Mouse (Mus musculus) right cerebral cortex, postnatal 10 days (tissue): Measurements from ENCODE around the gene Dnmt3b.
A peak's percentile ranks its signal among the peaks of the same experiment; 100 is the strongest.

Experiments
- DNase-seq, 2 experiments: peaks; one replicate each; pipeline ENCODE4 v3.0.0; 2021; ENCODE audit warnings: low spot score in 2 of 2

The Dnmt3b gene

GRCm38 (mm10) chr2:153649298-153650013, at the start of gene Dnmt3b:
Dnmt3b (plus strand) TSS chr2:153649450.
- peak; percentile 58 to 68 for DNase-seq

GRCm38 (mm10) chr2:153600021-153600666, 49.1 kb upstream of the Dnmt3b start:
- peak; percentile 67 to 69 for DNase-seq

GRCm38 (mm10) chr2:153600667-153601648, 48.3 kb upstream of the Dnmt3b start:
- peak; percentile 63 to 65 for DNase-seq

GRCm38 (mm10) chr2:153603724-153604123, 45.5 kb upstream of the Dnmt3b start:
- no peak for DNase-seq

GRCm38 (mm10) chr2:153606421-153606820, 42.8 kb upstream of the Dnmt3b start:
- DNase-seq: no peak

GRCm38 (mm10) chr2:153607870-153608515, 41.3 kb upstream of the Dnmt3b start:
- peak; percentile 68 to 71 for DNase-seq

GRCm38 (mm10) chr2:153609058-153609457, 40.2 kb upstream of the Dnmt3b start:
- no peak for DNase-seq

- peak; percentile 89 to 91 for DNase-seq
Measured at GRCm38 (mm10) chr2:153609548-153609947, 39.7 kb upstream of the Dnmt3b start.

GRCm38 (mm10) chr2:153610426-153611240, 38.6 kb upstream of the Dnmt3b start:
- peak; percentile 56 to 64 for DNase-seq

GRCm38 (mm10) chr2:153611241-153611630, 38.0 kb upstream of the Dnmt3b start:
- DNase-seq: no peak

- DNase-seq: no peak
Measured at GRCm38 (mm10) chr2:153611743-153612142, 37.5 kb upstream of the Dnmt3b start.

GRCm38 (mm10) chr2:153612594-153613281, 36.5 kb upstream of the Dnmt3b start:
- no peak for DNase-seq

- DNase-seq: no peak
Measured at GRCm38 (mm10) chr2:153616893-153617292, 32.4 kb upstream of the Dnmt3b start.

GRCm38 (mm10) chr2:153618439-153618838, 30.8 kb upstream of the Dnmt3b start:
- DNase-seq: no peak

- no peak for DNase-seq
Measured at GRCm38 (mm10) chr2:153618889-153619288, 30.4 kb upstream of the Dnmt3b start.

- no peak for DNase-seq
Measured at GRCm38 (mm10) chr2:153622449-153622848, 26.8 kb upstream of the Dnmt3b start.

- no peak for DNase-seq
Measured at GRCm38 (mm10) chr2:153630950-153631349, 18.3 kb upstream of the Dnmt3b start.

GRCm38 (mm10) chr2:153631976-153632870, 17.0 kb upstream of the Dnmt3b start, which contains the start of gene Commd7:
Commd7 (minus strand) TSS chr2:153632781.
- DNase-seq: peak; percentile 87 to 91

- DNase-seq: no peak
Measured at GRCm38 (mm10) chr2:153632871-153633226, 16.4 kb upstream of the Dnmt3b start.
